Mouse (Mus musculus) hematopoietic multipotent progenitor cell, adult 10-12 weeks (in vitro differentiated cells): ENCODE measurements around the gene Xpnpep2. TPM values are rescaled to one million over a fixed set of nuclear protein-coding genes. Genes with fewer than 3 reads are reported as not detected.

Experiments
- polyA plus RNA-seq: library from polyadenylated mRNA; stranded (reverse); fragments of >175 nt; gene quantifications from 2 replicates; pipeline ENCODE4 v1.2.3, GENCODE M21; 2012; ENCODE audit warnings: low replicate concordance

The Xpnpep2 gene
- polyA plus RNA-seq: not detected in 2 replicates

DNA sequence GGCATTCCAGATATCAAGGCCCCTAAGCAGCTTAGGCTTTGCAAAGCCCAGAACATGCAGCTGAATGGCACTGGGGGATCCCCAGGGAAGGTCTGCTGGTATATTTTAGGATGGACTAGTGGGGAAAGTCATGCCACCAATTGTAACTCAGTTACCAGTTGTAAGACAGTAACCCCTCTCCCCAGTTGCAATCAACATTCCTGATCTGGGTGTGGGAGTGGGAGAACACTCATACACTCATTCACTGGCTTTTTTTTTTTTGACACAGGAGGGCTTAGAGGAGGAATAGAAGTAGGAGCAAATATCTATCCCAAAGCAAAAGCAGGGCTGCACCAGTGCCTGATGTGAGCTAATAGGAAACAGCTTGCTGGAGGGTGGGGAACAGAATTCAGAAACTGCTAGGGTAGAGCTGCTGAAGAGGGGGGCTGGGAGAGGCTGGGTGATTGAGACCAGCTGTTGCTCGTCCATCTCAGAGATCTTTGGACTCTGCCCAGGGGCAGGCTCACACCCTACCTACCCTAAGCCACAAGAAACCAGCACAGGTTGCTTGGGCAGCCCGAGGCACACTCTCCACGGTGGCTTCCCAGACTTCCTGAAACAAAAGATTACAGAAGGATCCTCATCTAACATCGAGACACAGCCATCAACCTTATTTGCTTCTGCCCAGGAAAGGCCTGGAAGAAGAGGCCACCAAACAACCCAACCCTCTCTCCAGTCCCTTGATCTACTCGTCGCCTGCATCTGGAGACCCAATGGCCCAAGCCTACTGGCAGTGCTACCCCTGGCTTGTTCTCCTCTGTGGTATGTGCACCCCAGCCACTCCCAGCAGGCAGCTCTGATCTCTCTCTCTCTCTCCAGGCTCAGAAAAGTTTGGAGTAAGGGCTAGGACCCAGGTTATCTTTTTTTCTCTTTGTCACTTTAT, at the start of gene Xpnpep2:
Xpnpep2 (plus strand) TSS at position 332 of the 922 bp plus-strand sequence.

DNA sequence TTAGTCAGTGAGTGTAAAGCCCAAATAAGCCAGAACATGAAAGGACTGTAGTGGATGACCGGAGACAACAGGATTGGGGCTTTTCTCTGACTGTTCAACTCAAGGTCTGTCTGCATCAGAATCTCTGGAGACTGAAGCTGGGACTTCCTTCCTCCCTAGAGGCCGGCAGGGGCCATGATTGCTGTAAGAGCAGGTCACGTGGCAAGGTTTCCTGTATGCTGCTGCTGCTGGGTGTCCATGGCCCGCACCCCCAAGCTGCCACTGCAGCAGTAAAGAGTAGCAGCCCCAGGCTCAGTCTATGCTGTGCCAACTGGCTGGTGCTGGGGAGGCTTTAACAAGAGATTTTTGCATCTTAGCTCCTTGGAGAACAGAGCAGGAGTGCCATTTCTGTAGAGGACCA, 37.7 kb downstream of the Xpnpep2 start, which contains the start of gene Sash3:
Sash3 (plus strand) TSS at position 175 of the 400 bp plus-strand sequence.

Other genes starting within 250 kb of the Xpnpep2 start
- not detected in 2 replicates for gene Smarca1, start 215.8 kb upstream of the Xpnpep2 start, polyA plus RNA-seq
- gene Ocrl, start 196.3 kb upstream of the Xpnpep2 start, polyA plus RNA-seq: 1.6 and 1.8 TPM in 2 replicates
- 0.17 and 0.30 TPM in 2 replicates for gene Apln, start 73.9 kb upstream of the Xpnpep2 start, polyA plus RNA-seq
- gene Sash3, start 37.7 kb downstream of the Xpnpep2 start, polyA plus RNA-seq: 77.5 and 141 TPM in 2 replicates
- gene Zdhhc9, start 100.2 kb downstream of the Xpnpep2 start, polyA plus RNA-seq: 7.7 and 14.3 TPM in 2 replicates
- gene Utp14a, start 148.1 kb downstream of the Xpnpep2 start, polyA plus RNA-seq: 2.5 and 7.7 TPM in 2 replicates
- 5.3 and 7.0 TPM in 2 replicates for gene Bcorl1, start 232.6 kb downstream of the Xpnpep2 start, polyA plus RNA-seq